ENCODE assay signal across 8 mouse cellular contexts in genomic region chr8:11602006-11602680, GRCm38 (mm10). TPM values are rescaled to one million over a fixed set of nuclear protein-coding genes. Genes with fewer than 3 reads are reported as not detected.
DNase-seq lines count a peak whose midpoint lies in the region; ATAC-seq lines count a peak whose summit lies in the region.

No protein-coding gene starts in this region.

- H3K4me1 ChIP-seq in forebrain, embryonic 14.5 days (ENCODE audit: control insufficient read depth, insufficient read depth, low read length) = no peaks in the 10 kb centered on the region

- no peak overlapping the region for H3K4me2 ChIP-seq in forebrain, embryonic 14.5 days (ENCODE audit: low read length)

- H3K4me3 ChIP-seq in forebrain, embryonic 14.5 days (ENCODE audit: low read depth, low read length) = no peak overlapping the region

- ATAC-seq in forebrain, embryonic 14.5 days = 0 out of 2 replicates have a peak, but pooled peaks have one; percentile 55

- no peak overlapping the region for H3K9ac ChIP-seq in forebrain, embryonic 14.5 days (ENCODE audit: low read length)

- DNase-seq in MEL-GATA-1-ER (ENCODE audit: extremely low read depth, low read depth) = peak; percentile 51
- peak; percentile 51 for DNase-seq in c-Kit-positive CD71-positive TER-119-negative erythroid progenitor cells, embryonic 14.5 days (ENCODE audit: low read depth)
- DNase-seq in forebrain, embryonic 14.5 days (ENCODE audit: low spot score) = peak; percentile 77
- peak; percentile 79 for DNase-seq in heart, postnatal 4 days
- DNase-seq in layer of hippocampus, postnatal 14 days (ENCODE audit: low spot score in 2 of 2) = peak; percentile 48 to 52
- peak; percentile 81 for DNase-seq in lung, postnatal 36 days
- peak; percentile 46 for DNase-seq in right cerebral cortex, postnatal 14 days
- peak; percentile 48 for DNase-seq in yolk sac, embryonic 10.5 days (ENCODE audit: low spot score)

- H3K36me3 ChIP-seq in forebrain, embryonic 14.5 days (ENCODE audit: control insufficient read depth, insufficient read depth, low read length) = peaks cover 7% of the 10 kb centered on the region

- H3K27ac ChIP-seq in forebrain, embryonic 14.5 days (ENCODE audit: low read depth, low read length) = no peak overlapping the region

- 46% methylated on average over 14 of the region's 14 CpGs for WGBS in forebrain, embryonic 14.5 days

- H3K9me3 ChIP-seq in forebrain, embryonic 14.5 days (replicated peaks; ENCODE audit: control insufficient read depth, low read length) = no peaks in the 10 kb centered on the region

- H3K27me3 ChIP-seq in forebrain, embryonic 14.5 days (replicated peaks; ENCODE audit: control insufficient read depth, insufficient read depth, low read length) = no peaks in the 10 kb centered on the region

RNA-seq across cellular contexts. Expression of gene Ankrd10, which starts 33.4 kb away (rescaled TPM):
- polyA plus RNA-seq in forebrain, embryonic 14.5 days (2014; fragmentation: Nextera tagmentation; extraction: Ambion mirVana) = 98.8 and 118 TPM in 2 replicates
- total RNA-seq in heart, postnatal 4 days (2021) = 10 to 100 TPM; 53.7 to 59.6 TPM
- total RNA-seq in layer of hippocampus, postnatal 14 days (2021) = 10 to 100 TPM; 63.1 to 65.3 TPM

RNA-seq across cellular contexts. Expression of gene Ing1, which starts 46.8 kb away (rescaled TPM):
- 49.1 and 50.8 TPM in 2 replicates for polyA plus RNA-seq in forebrain, embryonic 14.5 days (2014; fragmentation: Nextera tagmentation; extraction: Ambion mirVana)
- 10 to 100 TPM; 34.7 to 38.1 TPM for total RNA-seq in heart, postnatal 4 days (2021)
- 10 to 100 TPM; 28.6 to 36.7 TPM for total RNA-seq in layer of hippocampus, postnatal 14 days (2021)

RNA-seq across cellular contexts. Expression of gene Cars2, which starts 51.6 kb away (rescaled TPM):
- 26.0 and 30.5 TPM in 2 replicates for polyA plus RNA-seq in forebrain, embryonic 14.5 days (2014; fragmentation: Nextera tagmentation; extraction: Ambion mirVana)
- total RNA-seq in heart, postnatal 4 days (2021) = 10 to 100 TPM; 31.9 to 36.3 TPM
- total RNA-seq in layer of hippocampus, postnatal 14 days (2021) = 10 to 100 TPM; 20.5 to 22.4 TPM
